Mouse (Mus musculus) liver, embryonic 15.5 days (tissue): ENCODE results near the gene Thsd4. TPM values are rescaled to one million over a fixed set of nuclear protein-coding genes. Genes with fewer than 3 reads are reported as not detected.

Experiments
- ATAC-seq: fragments of 200-750 bp; cut with Nextera tagmentation; 2 replicates; pipeline ENCODE4 v1.8.0; 2017; ENCODE audit warnings: moderate number of reproducible peaks, mild to moderate bottlenecking, moderate library complexity; ENCODE audit not compliant: insufficient read depth
- H3K27ac ChIP-seq: fragments of 300-500 bp; sonication (generic); replicated peaks from 2 replicates; pipeline ENCODE4 v1.5.1; 2015; ENCODE audit warnings: mild to moderate bottlenecking, inconsistent platforms
- H3K27me3 ChIP-seq: fragments of 300-500 bp; sonication (generic); 2 replicates; pipeline ENCODE4 v1.6.1; 2015; ENCODE audit warnings: mild to moderate bottlenecking, inconsistent platforms
- H3K36me3 ChIP-seq: fragments of 300-500 bp; sonication (generic); replicated peaks from 2 replicates; pipeline ENCODE4 v1.6.1; 2015; ENCODE audit warnings: moderate library complexity, mild to moderate bottlenecking, inconsistent platforms
- H3K4me1 ChIP-seq: fragments of 300-500 bp; sonication (generic); replicated peaks from 2 replicates; pipeline ENCODE4 v1.6.1; 2015; ENCODE audit warnings: inconsistent platforms
- H3K4me2 ChIP-seq: fragments of 300-500 bp; sonication (generic); 2 replicates; pipeline ENCODE4 v1.6.1; 2015; ENCODE audit warnings: moderate library complexity, mild to moderate bottlenecking, inconsistent platforms
- H3K4me3 ChIP-seq: fragments of 300-500 bp; sonication (generic); replicated peaks from 2 replicates; pipeline ENCODE4 v1.5.1; 2015; ENCODE audit warnings: mild to moderate bottlenecking, inconsistent platforms
- H3K9ac ChIP-seq: fragments of 300-500 bp; sonication (generic); 2 replicates; pipeline ENCODE4 v1.6.1; 2015; ENCODE audit warnings: moderate library complexity, mild to moderate bottlenecking, inconsistent platforms
- H3K9me3 ChIP-seq: fragments of 300-500 bp; sonication (generic); replicated peaks from 2 replicates; pipeline ENCODE4 v1.6.1; 2016; ENCODE audit warnings: inconsistent platforms
- WGBS: fragments of 180-500 bp; shearing (Covaris S2); methylation state at CpG from one replicate; pipeline ENCODE4 v1.1.7; 2015; ENCODE audit warnings: mixed read lengths; ENCODE audit not compliant: insufficient replicate concordance; 5-methylcytosine and 5-hydroxymethylcytosine counted together
- polyA plus RNA-seq: library from polyadenylated mRNA; unstranded; fragments of >200 nt; fragmentation: Nextera tagmentation; extraction: Ambion mirVana; gene quantifications from 2 replicates; pipeline ENCODE4 v1.2.1, GENCODE M21; 2015

Gene Thsd4
- polyA plus RNA-seq, 1 experiment from 2014 or later, result 0.73 TPM

- no peaks in the 10 kb centered on the region for H3K36me3 ChIP-seq
- H3K9ac ChIP-seq, result no peak overlapping the region
- no peak overlapping the region for H3K27ac ChIP-seq
- H3K4me2 ChIP-seq, result no peak overlapping the region
- H3K27me3 ChIP-seq, result no peaks in the 10 kb centered on the region
- no peak for ATAC-seq
- H3K9me3 ChIP-seq, result no peaks in the 10 kb centered on the region
- WGBS, result 71% methylated on average over 13 of the region's 13 CpGs
- H3K4me1 ChIP-seq, result no peaks in the 10 kb centered on the region
- no peak overlapping the region for H3K4me3 ChIP-seq
These were observed 67.3 kb downstream of the Thsd4 start for GRCm38 (mm10) chr9:60454406-60455076.

DNA sequence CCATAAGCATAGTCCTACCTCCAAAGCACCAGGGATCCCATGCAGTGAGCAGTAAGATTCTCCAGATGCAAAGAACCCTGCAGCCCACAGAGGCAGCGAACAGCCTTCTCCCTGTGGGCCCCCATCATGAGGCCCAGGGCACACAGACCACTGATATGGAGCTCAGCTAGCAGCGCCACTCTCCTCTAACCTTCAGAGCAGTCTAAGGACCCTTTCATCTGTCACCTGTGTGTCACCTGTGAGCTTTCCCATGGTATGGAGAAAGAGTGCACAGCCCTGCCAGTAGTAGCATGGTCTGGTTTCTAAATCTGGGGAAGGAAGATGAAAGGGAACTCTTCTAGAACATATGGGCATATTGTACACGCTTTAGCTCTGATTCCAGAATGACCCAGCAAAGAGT is 72.3 kb downstream of the Thsd4 start:
- Histone ChIP-seq H3K4me2 (no peak overlapping the region), H3K4me3 (no peak overlapping the region), H3K4me1 (no peaks in the 10 kb centered on the region), H3K9ac (no peak overlapping the region), H3K36me3 (no peaks in the 10 kb centered on the region), H3K9me3 (no peaks in the 10 kb centered on the region), H3K27me3 (no peaks in the 10 kb centered on the region), H3K27ac (no peak overlapping the region)
- ATAC-seq, result no peak
- WGBS, result 42% methylated on average over 3 of the region's 3 CpGs

DNA sequence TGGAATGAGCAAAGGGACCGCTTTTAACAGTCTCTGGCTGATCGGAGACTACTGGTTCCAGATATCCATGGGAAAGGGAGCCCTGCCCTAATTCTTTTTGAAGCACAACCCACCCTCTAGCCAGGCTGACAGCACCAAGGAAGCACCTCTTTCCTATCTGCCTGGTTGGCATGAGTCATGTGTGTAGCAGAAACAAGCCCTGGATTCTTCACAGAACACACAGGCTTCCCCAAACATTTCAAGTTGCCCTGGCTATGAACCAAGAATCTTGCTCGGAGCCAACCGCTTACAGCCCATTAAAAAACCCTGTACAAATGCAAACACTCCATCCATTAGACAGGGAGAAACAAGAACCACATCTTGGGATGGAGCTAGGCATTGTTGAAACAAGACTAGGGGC is 76.0 kb downstream of the Thsd4 start:
- Histone ChIP-seq H3K9ac (no peak overlapping the region), H3K27me3 (no peaks in the 10 kb centered on the region), H3K4me3 (no peak overlapping the region), H3K9me3 (no peaks in the 10 kb centered on the region), H3K4me2 (no peak overlapping the region), H3K27ac (no peak overlapping the region), H3K36me3 (no peaks in the 10 kb centered on the region), H3K4me1 (no peaks in the 10 kb centered on the region)
- whole genome bisulfite sequencing, result 68% methylated on average over 4 of the region's 4 CpGs
- ATAC-seq, result no peak

GRCm38 (mm10) chr9:60441274-60441902 is 80.5 kb downstream of the Thsd4 start:
- WGBS, result 49% methylated on average over 10 of the region's 10 CpGs

DNA sequence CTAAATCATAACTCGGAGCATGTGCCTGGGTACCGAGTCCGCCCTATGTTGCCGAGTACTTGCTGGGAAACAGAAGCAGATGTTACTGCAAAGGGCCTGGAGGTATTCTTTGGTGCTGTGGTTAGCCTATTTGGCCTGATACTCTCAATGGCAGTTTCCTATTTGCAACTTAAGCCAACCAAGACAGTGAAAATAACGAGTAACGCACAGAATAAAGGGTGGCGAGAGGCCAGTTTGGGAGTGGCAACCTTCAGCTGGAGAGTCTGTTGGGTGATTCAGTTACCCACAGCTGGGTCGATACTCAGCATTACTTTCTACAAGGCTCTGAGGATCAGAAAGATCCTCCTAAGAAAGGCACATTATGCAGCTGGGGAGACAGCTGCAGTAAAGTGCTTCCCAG is 81.3 kb downstream of the Thsd4 start:
- 75% methylated on average over 8 of the region's 8 CpGs for WGBS
- Histone ChIP-seq H3K9ac (no peak overlapping the region), H3K4me3 (no peak overlapping the region), H3K4me1 (no peaks in the 10 kb centered on the region), H3K9me3 (no peaks in the 10 kb centered on the region), H3K27ac (no peak overlapping the region), H3K36me3 (no peaks in the 10 kb centered on the region), H3K4me2 (no peak overlapping the region), H3K27me3 (no peaks in the 10 kb centered on the region)
- no peak for ATAC-seq

More at GRCm38 (mm10) chr9:60441274-60441902, 80.5 kb downstream of the Thsd4 start:
- Histone ChIP-seq H3K9ac (no peak overlapping the region), H3K9me3 (no peaks in the 10 kb centered on the region), H3K27me3 (no peaks in the 10 kb centered on the region), H3K4me1 (no peaks in the 10 kb centered on the region), H3K27ac (no peak overlapping the region), H3K36me3 (no peaks in the 10 kb centered on the region), H3K4me3 (no peak overlapping the region), H3K4me2 (no peak overlapping the region)
- no peak for ATAC-seq

- Histone ChIP-seq H3K36me3 (no peaks in the 10 kb centered on the region), H3K9me3 (no peaks in the 10 kb centered on the region), H3K4me3 (no peak overlapping the region), H3K9ac (no peak overlapping the region), H3K27ac (no peak overlapping the region), H3K27me3 (no peaks in the 10 kb centered on the region), H3K4me2 (no peak overlapping the region), H3K4me1 (no peaks in the 10 kb centered on the region)
- 66% methylated on average over 3 of the region's 3 CpGs for WGBS
- ATAC-seq, result no peak
These were observed 85.6 kb downstream of the Thsd4 start for GRCm38 (mm10) chr9:60436246-60436645.

DNA sequence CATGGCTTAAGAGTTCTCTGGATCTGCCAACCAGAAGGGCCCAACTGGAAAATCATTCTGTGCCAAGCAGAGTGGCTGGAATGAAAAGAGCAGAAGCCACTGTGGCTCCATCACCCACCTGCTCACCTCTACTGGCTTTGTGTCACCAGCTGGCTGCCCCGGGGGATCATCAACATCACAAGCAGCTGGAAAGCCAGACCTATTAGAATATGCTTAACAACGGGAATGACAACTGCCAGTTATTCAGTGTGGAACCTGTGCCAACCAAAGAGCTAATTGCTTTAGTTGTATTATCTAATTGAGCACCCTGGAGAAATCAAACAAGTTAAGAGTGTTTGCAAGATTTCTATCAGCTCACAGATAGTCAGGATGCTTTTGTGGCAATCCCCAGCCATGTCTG is 87.8 kb downstream of the Thsd4 start:
- no peak overlapping the region for H3K4me2 ChIP-seq
- H3K36me3 ChIP-seq, result no peaks in the 10 kb centered on the region
- 40% methylated on average over 2 of the region's 2 CpGs for WGBS
- no peaks in the 10 kb centered on the region for H3K9me3 ChIP-seq
- no peak for ATAC-seq
- H3K9ac ChIP-seq, result no peak overlapping the region
- H3K4me1 ChIP-seq, result no peaks in the 10 kb centered on the region
- H3K27me3 ChIP-seq, result no peaks in the 10 kb centered on the region
- H3K27ac ChIP-seq, result no peak overlapping the region
- H3K4me3 ChIP-seq, result no peak overlapping the region

DNA sequence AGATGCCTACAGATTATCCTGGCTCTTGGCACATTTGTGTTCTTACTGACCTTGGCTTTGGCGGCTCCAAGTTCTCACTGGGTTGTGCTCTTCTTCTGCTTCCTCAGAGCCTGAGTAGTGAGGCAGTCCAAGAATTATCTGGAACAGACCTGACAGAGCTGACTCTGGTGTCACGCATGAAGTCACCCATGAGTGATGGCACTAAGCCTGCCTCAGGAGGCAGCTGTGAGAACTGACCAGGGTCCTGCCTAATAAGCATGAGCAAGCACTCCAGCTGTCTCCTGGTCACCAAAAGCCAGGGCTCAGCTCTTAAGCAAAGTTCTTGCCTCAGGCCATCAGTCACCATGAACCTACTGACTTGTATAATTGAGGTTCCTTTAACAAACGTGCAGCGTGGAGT is 89.9 kb downstream of the Thsd4 start:
- no peaks in the 10 kb centered on the region for H3K9me3 ChIP-seq
- WGBS, result 60% methylated on average over 4 of the region's 4 CpGs
- no peaks in the 10 kb centered on the region for H3K36me3 ChIP-seq
- H3K4me3 ChIP-seq, result no peak overlapping the region
- ATAC-seq, result no peak
- no peak overlapping the region for H3K27ac ChIP-seq
- H3K4me2 ChIP-seq, result no peak overlapping the region
- H3K4me1 ChIP-seq, result no peaks in the 10 kb centered on the region
- H3K27me3 ChIP-seq, result no peaks in the 10 kb centered on the region
- no peak overlapping the region for H3K9ac ChIP-seq

DNA sequence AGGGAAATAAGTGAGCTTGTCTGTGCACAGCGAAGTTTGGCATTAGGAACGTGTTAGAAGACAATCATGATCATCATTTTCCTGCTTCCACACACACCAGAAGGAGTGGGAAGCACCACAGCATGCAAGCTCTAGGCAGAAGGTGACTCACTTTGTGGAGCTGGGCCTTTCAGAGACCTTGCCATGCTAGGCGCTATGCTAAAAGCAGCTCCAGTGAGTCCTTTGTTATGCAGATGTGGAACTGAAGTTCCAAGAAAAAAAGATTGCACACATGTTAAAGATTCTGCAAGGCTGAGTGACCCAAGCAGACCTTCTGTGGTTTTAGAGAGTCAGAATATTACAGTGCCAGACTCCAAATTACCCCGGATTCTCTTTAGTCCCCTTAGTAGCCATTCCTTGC is 91.8 kb downstream of the Thsd4 start:
- H3K27me3 ChIP-seq, result no peaks in the 10 kb centered on the region
- H3K36me3 ChIP-seq, result no peaks in the 10 kb centered on the region
- no peak overlapping the region for H3K4me3 ChIP-seq
- no peak for ATAC-seq
- no peaks in the 10 kb centered on the region for H3K9me3 ChIP-seq
- H3K4me1 ChIP-seq, result no peaks in the 10 kb centered on the region
- no peak overlapping the region for H3K9ac ChIP-seq
- no peak overlapping the region for H3K4me2 ChIP-seq
- WGBS, result 62% methylated on average over 4 of the region's 4 CpGs
- no peak overlapping the region for H3K27ac ChIP-seq

- 49% methylated on average over 4 of the region's 4 CpGs for WGBS
- no peaks in the 10 kb centered on the region for H3K36me3 ChIP-seq
- no peak overlapping the region for H3K4me2 ChIP-seq
- no peaks in the 10 kb centered on the region for H3K4me1 ChIP-seq
- no peak overlapping the region for H3K9ac ChIP-seq
- no peaks in the 10 kb centered on the region; the same call in 1 of the 2 replicates for H3K27me3 ChIP-seq
- H3K27ac ChIP-seq, result no peak overlapping the region
- H3K4me3 ChIP-seq, result no peak overlapping the region
- H3K9me3 ChIP-seq, result no peaks in the 10 kb centered on the region
- ATAC-seq, result no peak
These were observed 107.6 kb downstream of the Thsd4 start for GRCm38 (mm10) chr9:60414076-60414755.

GRCm38 (mm10) chr9:60410872-60411635 is 110.8 kb downstream of the Thsd4 start:
- H3K27me3 ChIP-seq, result peaks cover 3% of the 10 kb centered on the region; the same call in 1 of the 2 replicates

More at GRCm38 (mm10) chr9:60410872-60411635, 110.8 kb downstream of the Thsd4 start:
- Histone ChIP-seq H3K9me3 (no peaks in the 10 kb centered on the region), H3K4me2 (no peak overlapping the region), H3K36me3 (no peaks in the 10 kb centered on the region), H3K27ac (no peak overlapping the region), H3K4me3 (no peak overlapping the region), H3K9ac (no peak overlapping the region), H3K4me1 (no peaks in the 10 kb centered on the region)
- no peak for ATAC-seq
- 67% methylated on average over 17 of the region's 17 CpGs for WGBS
